Mouse (Mus musculus) cerebellum, postnatal 25 days (tissue): ENCODE measurements around the gene Sec11a.
A peak's percentile ranks its signal among the peaks of the same experiment; 100 is the strongest.

ENCODE experiments used
- DNase-seq, 2 experiments: peaks; one replicate each; pipeline ENCODE4 v3.0.0; 2021; ENCODE audit warnings: mixed read lengths in 2 of 2

The Sec11a gene

GRCm38 (mm10) chr7:80894815-80895519 is 52.6 kb downstream of the Sec11a start:
- DNase-seq, result no peak

GRCm38 (mm10) chr7:80894196-80894595 is 53.4 kb downstream of the Sec11a start:
- DNase-seq, result peak; percentile 63 to 68

- peak; percentile 44 to 65 for DNase-seq
These were observed 53.8 kb downstream of the Sec11a start for GRCm38 (mm10) chr7:80893753-80894129.

GRCm38 (mm10) chr7:80893086-80893752 is 54.4 kb downstream of the Sec11a start:
- peak; percentile 63 to 67 for DNase-seq

DNA sequence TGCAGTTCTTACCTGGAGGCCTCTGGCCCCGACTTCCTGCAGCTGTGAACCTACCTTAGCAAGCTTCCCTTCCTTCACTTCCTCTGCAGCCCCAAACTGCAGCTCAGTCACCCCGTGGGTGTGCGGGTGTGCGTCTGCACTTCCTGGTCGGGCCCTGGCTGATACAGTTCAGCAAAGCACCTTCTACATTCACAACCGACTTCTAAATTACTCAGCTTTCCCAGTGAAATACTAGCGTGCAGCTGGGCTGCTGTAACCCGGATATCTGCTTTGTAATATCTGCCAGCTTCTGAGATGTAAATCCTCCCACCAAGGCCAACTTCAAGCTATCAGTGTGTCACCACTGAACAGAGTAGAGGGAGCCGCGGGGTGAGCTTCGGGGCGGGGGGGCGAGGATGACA is 57.7 kb downstream of the Sec11a start:
- DNase-seq, result no peak

- DNase-seq, result peak in 1 of 2 experiments; percentile 36
These were observed 58.5 kb downstream of the Sec11a start for GRCm38 (mm10) chr7:80889021-80889511.

DNA sequence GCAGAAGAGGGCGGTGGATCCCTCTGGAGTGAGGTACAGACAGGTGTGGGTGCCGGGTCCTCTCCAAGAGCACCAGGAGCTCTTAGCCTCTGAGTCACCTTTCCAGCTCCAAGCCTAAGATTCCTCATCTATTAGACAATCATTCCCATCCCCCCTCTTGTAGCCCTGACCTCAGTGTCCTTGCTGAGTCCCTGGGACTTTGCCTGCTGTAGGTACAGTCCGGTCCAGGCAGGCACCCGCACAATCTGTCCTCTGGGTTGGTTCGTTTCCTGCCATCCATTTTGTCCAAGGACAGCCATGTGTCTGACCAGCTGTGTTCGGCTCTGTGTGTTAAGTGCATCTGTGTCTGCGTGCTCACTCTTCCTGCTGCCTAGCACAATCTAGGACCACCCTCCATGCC is 59.0 kb downstream of the Sec11a start:
- DNase-seq, result no peak

GRCm38 (mm10) chr7:80885666-80886065 is 61.9 kb downstream of the Sec11a start:
- DNase-seq, result no peak

- peak; percentile 65 to 76 for DNase-seq
These were observed 64.6 kb downstream of the Sec11a start for GRCm38 (mm10) chr7:80882830-80883505.

DNA sequence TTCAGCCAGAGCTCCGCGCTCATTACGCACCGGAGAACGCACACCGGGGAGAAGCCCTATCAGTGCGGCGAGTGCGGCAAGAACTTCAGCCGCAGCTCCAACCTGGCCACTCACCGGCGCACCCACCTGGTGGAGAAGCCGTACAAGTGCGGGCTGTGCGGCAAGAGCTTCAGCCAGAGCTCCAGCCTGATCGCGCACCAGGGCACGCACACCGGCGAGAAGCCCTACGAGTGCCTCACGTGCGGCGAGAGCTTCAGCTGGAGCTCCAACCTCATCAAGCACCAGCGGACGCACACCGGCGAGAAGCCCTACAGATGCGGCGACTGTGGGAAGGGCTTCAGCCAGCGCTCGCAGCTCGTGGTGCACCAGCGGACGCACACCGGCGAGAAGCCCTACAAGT is 71.9 kb downstream of the Sec11a start:
- no peak for DNase-seq

DNA sequence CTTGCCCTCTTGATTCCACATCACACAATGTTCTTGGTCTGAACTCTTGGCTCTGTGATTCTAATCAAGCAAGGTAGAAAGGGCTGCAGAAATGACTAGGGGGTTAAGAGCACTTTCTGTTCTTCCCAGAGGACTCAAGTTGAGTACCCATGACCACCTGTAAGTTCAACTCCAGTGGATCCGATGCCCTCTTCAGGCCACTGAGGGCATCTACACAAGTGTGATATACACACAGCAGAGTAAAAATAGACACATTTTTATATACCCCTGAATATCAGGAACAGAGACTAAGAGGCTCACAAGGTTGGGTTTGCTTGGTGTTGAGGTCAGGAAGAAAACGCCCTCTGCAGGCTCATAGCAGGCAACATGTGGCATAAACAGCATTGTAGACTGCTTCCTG is 73.9 kb downstream of the Sec11a start:
- DNase-seq, result no peak

DNA sequence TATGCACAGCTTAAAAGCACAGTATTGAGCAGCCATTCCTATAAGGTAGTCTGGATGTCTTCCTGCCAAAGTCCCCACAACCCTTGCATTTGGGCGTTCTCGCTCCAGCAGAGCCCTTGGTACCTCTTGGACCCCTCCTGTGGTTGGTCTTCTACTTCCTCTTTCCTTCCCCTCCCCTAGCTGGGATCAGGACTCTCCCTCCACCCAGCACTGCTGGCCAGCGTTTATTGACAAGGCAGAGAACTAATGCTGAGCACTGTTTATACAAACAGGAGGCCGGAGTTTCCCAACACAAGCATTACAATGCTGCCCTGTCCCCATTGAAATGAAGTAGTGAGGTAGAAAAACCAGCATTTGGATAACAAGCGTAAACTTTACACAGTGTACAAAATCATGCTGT is 74.5 kb downstream of the Sec11a start:
- no peak for DNase-seq

DNA sequence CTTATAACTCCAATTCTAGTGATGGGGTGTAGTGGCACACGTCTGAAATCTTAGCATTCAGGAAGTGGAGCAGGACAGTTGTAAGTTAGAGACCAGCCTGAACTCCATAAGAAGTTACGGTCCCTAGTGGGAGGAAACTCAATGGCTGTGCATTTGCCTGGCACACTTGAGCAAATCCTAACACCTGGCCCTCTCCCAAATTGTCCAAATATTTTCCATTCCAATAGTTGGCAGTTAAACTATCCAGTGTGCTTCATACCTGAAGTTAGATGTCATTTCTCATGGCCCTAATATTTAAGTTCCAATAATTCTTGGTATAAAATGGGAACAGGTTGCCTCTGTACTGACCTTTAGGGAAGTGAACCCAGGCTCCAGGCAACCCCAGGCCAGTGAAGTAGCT is 78.9 kb downstream of the Sec11a start:
- no peak for DNase-seq

DNA sequence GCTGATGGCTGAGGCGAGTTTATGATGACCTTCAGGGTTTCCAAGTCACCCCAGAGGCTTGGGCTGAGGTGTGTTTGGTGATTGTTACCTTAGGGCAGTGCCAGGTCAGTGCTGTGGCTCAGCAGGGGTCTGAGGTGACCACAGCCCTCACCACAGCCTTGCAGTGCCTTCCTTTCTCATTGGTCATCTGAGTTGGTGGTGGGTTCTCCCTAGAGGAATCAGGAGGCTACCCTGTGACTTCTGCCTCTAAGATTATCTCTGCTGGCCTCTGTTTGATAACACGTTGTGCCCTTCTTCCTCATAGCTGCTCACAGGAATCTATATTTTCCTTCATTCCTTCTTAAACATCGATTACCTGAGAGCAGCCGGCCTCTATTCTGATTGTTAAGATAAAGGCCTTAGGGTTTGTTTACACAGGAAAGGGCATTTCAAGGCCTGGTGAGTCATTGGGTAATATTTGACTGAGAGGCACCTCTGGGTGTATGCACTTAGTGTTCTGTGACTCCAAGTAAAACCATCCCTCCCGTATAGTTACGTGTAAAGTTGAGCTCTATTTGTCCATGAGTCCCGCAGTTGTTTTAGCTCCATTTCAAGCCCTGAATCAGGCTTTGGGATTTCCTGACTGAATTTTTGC is 80.9 kb downstream of the Sec11a start:
- DNase-seq, result no peak

DNA sequence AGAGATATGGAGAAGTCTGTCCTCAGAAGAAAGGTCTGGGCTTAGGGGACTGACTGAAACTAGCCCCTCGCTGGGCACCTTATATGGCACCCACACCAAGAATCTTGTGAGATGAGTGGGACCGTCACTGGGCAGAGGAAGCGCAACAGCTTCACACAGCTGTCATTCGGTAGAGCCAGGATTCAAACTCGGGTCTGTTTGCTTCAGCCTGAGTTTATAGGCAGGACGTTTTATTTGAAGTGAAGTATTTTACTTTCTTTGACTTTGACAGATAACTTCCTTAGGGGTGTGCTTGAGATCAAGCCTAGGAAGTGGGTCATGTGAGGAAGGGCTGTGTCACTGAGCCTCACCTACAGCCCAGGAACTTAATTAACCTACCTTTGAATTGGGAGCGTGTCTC is 82.1 kb downstream of the Sec11a start:
- DNase-seq, result no peak

- DNase-seq, result no peak
These were observed 82.7 kb downstream of the Sec11a start for GRCm38 (mm10) chr7:80864831-80865230.

- no peak for DNase-seq
These were observed 83.4 kb downstream of the Sec11a start for GRCm38 (mm10) chr7:80864151-80864550.

GRCm38 (mm10) chr7:80863520-80863919 is 84.1 kb downstream of the Sec11a start:
- no peak for DNase-seq

GRCm38 (mm10) chr7:80862475-80862874 is 85.1 kb downstream of the Sec11a start:
- no peak for DNase-seq

GRCm38 (mm10) chr7:80860729-80861274 is 86.8 kb downstream of the Sec11a start, which contains the start of gene Zscan2:
TSS of gene Zscan2 (plus strand) at chr7:80860920.
- peak; percentile 90 for DNase-seq

- DNase-seq, result peak; percentile 49 to 61
These were observed 87.4 kb downstream of the Sec11a start for GRCm38 (mm10) chr7:80860227-80860626.

- DNase-seq, result peak; percentile 84 to 90
These were observed 90.4 kb downstream of the Sec11a start for GRCm38 (mm10) chr7:80857181-80857580.

DNA sequence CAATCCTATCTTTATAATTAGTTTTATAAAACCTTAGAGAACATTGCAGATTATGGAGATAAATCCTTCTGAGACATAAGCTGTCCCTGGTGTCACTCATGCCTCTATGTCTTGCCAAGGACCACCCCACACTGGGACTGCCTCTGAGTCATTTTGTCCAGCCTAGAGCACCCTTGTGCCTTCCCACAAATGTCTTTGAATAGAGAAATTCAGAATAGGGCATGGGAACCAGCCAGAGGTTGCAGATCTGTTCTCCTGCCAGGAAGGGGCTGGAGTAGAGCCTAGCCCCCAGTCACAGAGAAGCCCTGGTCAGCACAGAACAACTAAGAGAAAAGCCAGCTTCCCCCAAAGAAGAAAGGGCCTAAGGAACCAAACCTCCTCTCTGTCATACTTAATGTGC is 92.3 kb downstream of the Sec11a start:
- DNase-seq, result no peak
